Mouse (Mus musculus) G1E (cell line): ENCODE results near the gene Nsdhl.

Source experiments
- POLR2AphosphoS5 ChIP-seq: IDR thresholded peaks from 2 replicates; pipeline ENCODE4 v1.6.1; 2012; ENCODE audit warnings: low read depth, low read length, inconsistent platforms; ENCODE audit not compliant: insufficient replicate concordance
- TAL1 ChIP-seq: conservative IDR thresholded peaks from 2 replicates; pipeline ENCODE4 v1.6.1; 2012; ENCODE audit warnings: low read depth, low read length, inconsistent platforms, mixed read lengths

- TF ChIP-seq TAL1 (no peak), POLR2AphosphoS5 (no peak)
Measured at GRCm38 (mm10) chrX:72896055-72896437, 22.3 kb upstream of the Nsdhl start.
